Mouse (Mus musculus): ENCODE data around the gene Acsm3.
"Not testable (repeated sequence)": the region's sequence is repeated elsewhere in the genome, so short reads cannot be mapped to it uniquely, and the experiment has no call there.

Acsm3 gene

GRCm38 (mm10) chr7:119760527-119760951 lies at the start of gene Acsm3:
Acsm3 (plus strand) TSS chr7:119760923.
- DNase-seq (ENCODE audit: low read depth): no peak

GRCm38 (mm10) chr7:119714111-119714510 lies 46.6 kb upstream of the Acsm3 start:
- no peak for DNase-seq (ENCODE audit: low read depth)

GRCm38 (mm10) chr7:119720253-119720946 lies 40.3 kb upstream of the Acsm3 start, which contains the start of gene Thumpd1:
Thumpd1 (minus strand) TSS chr7:119720798.
- peak; percentile 93 for DNase-seq (ENCODE audit: low read depth)

GRCm38 (mm10) chr7:119720947-119721310 lies 39.8 kb upstream of the Acsm3 start:
- DNase-seq (ENCODE audit: low read depth): no peak

- DNase-seq (ENCODE audit: low read depth): peak; percentile 91
Measured at GRCm38 (mm10) chr7:119727621-119728020, 33.1 kb upstream of the Acsm3 start.

- peak; percentile 50 for DNase-seq (ENCODE audit: low read depth)
Measured at GRCm38 (mm10) chr7:119731262-119731661, 29.5 kb upstream of the Acsm3 start.

- no peak for DNase-seq (ENCODE audit: low read depth)
Measured at GRCm38 (mm10) chr7:119738877-119739276, 21.8 kb upstream of the Acsm3 start.

GRCm38 (mm10) chr7:119739798-119740468 lies 20.8 kb upstream of the Acsm3 start:
- not testable (repeated sequence) for DNase-seq (ENCODE audit: low read depth)

GRCm38 (mm10) chr7:119744321-119744720 lies 16.4 kb upstream of the Acsm3 start:
- DNase-seq (ENCODE audit: low read depth): no peak

GRCm38 (mm10) chr7:119745869-119746268 lies 14.9 kb upstream of the Acsm3 start:
- no peak for DNase-seq (ENCODE audit: low read depth)

- DNase-seq (ENCODE audit: low read depth): no peak
Measured at GRCm38 (mm10) chr7:119748761-119749160, 12.0 kb upstream of the Acsm3 start.

- DNase-seq (ENCODE audit: low read depth): no peak
Measured at GRCm38 (mm10) chr7:119749942-119750341, 10.8 kb upstream of the Acsm3 start.

- no peak for DNase-seq (ENCODE audit: low read depth)
Measured at GRCm38 (mm10) chr7:119753696-119754095, 7.0 kb upstream of the Acsm3 start.

- DNase-seq (ENCODE audit: low read depth): no peak
Measured at GRCm38 (mm10) chr7:119762166-119762697, 1.5 kb downstream of the Acsm3 start.

- DNase-seq (ENCODE audit: low read depth): no peak
Measured at GRCm38 (mm10) chr7:119764377-119764776, 3.7 kb downstream of the Acsm3 start.

- DNase-seq (ENCODE audit: low read depth): no peak
Measured at GRCm38 (mm10) chr7:119766996-119767395, 6.3 kb downstream of the Acsm3 start.

GRCm38 (mm10) chr7:119769895-119770294 lies 9.2 kb downstream of the Acsm3 start:
- DNase-seq (ENCODE audit: low read depth): no peak

GRCm38 (mm10) chr7:119783453-119783852 lies 22.7 kb downstream of the Acsm3 start:
- DNase-seq (ENCODE audit: low read depth): no peak

- DNase-seq (ENCODE audit: low read depth): no peak
Measured at GRCm38 (mm10) chr7:119784908-119785307, 24.2 kb downstream of the Acsm3 start.

GRCm38 (mm10) chr7:119789024-119789423 lies 28.3 kb downstream of the Acsm3 start:
- DNase-seq (ENCODE audit: low read depth): no peak

- peak; percentile 91 for DNase-seq (ENCODE audit: low read depth)
Measured at GRCm38 (mm10) chr7:119793586-119794250, 33.0 kb downstream of the Acsm3 start, which contains the start of the genes Rexo5 and Eri2. Rexo5 (plus strand) TSS chr7:119794006. Eri2 (minus strand) TSS chr7:119794058.

- DNase-seq (ENCODE audit: low read depth): no peak
Measured at GRCm38 (mm10) chr7:119794251-119794638, 33.5 kb downstream of the Acsm3 start.

GRCm38 (mm10) chr7:119795311-119795710 lies 34.6 kb downstream of the Acsm3 start:
- DNase-seq (ENCODE audit: low read depth): peak; percentile 21
